Mouse (Mus musculus): ENCODE measurements around the gene N4bp2l2.

DNA sequence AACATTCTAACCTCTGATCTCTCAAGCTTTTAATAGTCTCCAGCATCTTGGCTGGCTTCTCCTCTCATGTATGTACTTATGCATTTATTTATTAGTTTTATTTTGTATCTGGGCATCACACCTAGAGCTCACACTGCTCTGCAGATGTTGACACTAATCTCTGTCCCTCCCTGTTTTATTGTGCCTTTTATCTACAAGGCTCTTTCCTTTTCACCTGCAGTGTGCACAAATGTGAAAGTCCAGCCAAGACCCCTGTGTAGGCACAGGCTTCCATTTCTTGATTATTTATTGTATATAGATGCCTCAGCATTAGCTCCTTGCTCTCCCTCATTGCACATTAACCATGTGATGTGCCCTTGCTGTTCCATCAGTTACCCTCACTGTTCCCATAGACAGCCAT is 104.6 kb downstream of the N4bp2l2 start:
- no peak for TF ChIP-seq USF1 (IDR thresholded peaks at IDR 0.05; ENCODE audit: low read depth)
- no peak for TF ChIP-seq CTCF (IDR thresholded peaks at IDR 0.05; ENCODE audit: control insufficient read depth, insufficient read depth, insufficient read length)
- TF ChIP-seq FOSL1 (IDR thresholded peaks at IDR 0.05; ENCODE audit: insufficient read depth, low read length, poor library complexity, severe bottlenecking): no peak
- TF ChIP-seq MYOG (IDR thresholded peaks at IDR 0.05; ENCODE audit: control insufficient read depth, extremely low read depth, insufficient read length): no peak
